Mouse (Mus musculus) cerebellum, adult 2 months (tissue): ENCODE measurements around the gene Msi2. TPM values are rescaled to one million over a fixed set of nuclear protein-coding genes. Genes with fewer than 3 reads are reported as not detected.
A peak's percentile ranks its signal among the peaks of the same experiment; 100 is the strongest.

Source experiments
- DNase-seq, 2 experiments: peaks; one replicate each; pipeline ENCODE4 v3.0.0; 2021
- H3K27ac ChIP-seq: fragments of 200-500 bp; 2 replicates; pipeline ENCODE4 v1.5.1; 2012; ENCODE audit warnings: low read length, control low read depth, inconsistent platforms; ENCODE audit not compliant: insufficient read depth
- H3K27me3 ChIP-seq: fragments of 200-500 bp; 2 replicates; pipeline ENCODE4 v1.6.1; 2012; ENCODE audit warnings: inconsistent platforms, mild to moderate bottlenecking, low read length, moderate library complexity; ENCODE audit not compliant: control insufficient read depth, insufficient read depth
- H3K4me1 ChIP-seq: fragments of 200-500 bp; 2 replicates; pipeline ENCODE4 v1.6.1; 2011; ENCODE audit warnings: low read length; ENCODE audit not compliant: control insufficient read depth, insufficient read depth
- H3K4me3 ChIP-seq: fragments of 200-500 bp; replicated peaks from 2 replicates; pipeline ENCODE3; 2011; ENCODE audit warnings: mild to moderate bottlenecking, low read depth, low read length, control low read depth; ENCODE audit not compliant: insufficient read depth
- CTCF ChIP-seq: fragments of 200-500 bp; IDR thresholded peaks from 2 replicates; pipeline ENCODE4 v1.5.1; 2011; ENCODE audit warnings: low read depth, mild to moderate bottlenecking, control low read depth, low read length, moderate library complexity, borderline replicate concordance; ENCODE audit not compliant: insufficient read depth
- POLR2A ChIP-seq: fragments of 200-500 bp; IDR thresholded peaks from 2 replicates; pipeline ENCODE4 v1.6.1; 2011; ENCODE audit warnings: low read length, control low read depth, borderline replicate concordance; ENCODE audit not compliant: insufficient read depth
- WGBS: fragments of 180-500 bp; shearing (Covaris S2); methylation state at CpG from one replicate; pipeline ENCODE4 v1.1.7; 2018; 5-methylcytosine and 5-hydroxymethylcytosine counted together
- polyA plus RNA-seq: library from polyadenylated mRNA; depleted of rRNA; stranded (reverse); fragments of >200 nt; gene quantifications from 2 replicates; pipeline ENCODE4 v1.2.3, GENCODE M21; 2012

Gene Msi2
- polyA plus RNA-seq, 1 experiment, result 87.3 TPM

GRCm38 (mm10) chr11:88419064-88419463 is 299.2 kb downstream of the Msi2 start:
- H3K4me1 ChIP-seq, result peaks cover 11% of the 10 kb centered on the region
- WGBS, result 81% methylated on average over 7 of the region's 7 CpGs
- TF ChIP-seq CTCF (no peak), POLR2A (no peak)
- no peak for DNase-seq
- H3K27me3 ChIP-seq, result no peaks in the 10 kb centered on the region
- no peak overlapping the region for H3K27ac ChIP-seq
- no peak overlapping the region for H3K4me3 ChIP-seq

DNA sequence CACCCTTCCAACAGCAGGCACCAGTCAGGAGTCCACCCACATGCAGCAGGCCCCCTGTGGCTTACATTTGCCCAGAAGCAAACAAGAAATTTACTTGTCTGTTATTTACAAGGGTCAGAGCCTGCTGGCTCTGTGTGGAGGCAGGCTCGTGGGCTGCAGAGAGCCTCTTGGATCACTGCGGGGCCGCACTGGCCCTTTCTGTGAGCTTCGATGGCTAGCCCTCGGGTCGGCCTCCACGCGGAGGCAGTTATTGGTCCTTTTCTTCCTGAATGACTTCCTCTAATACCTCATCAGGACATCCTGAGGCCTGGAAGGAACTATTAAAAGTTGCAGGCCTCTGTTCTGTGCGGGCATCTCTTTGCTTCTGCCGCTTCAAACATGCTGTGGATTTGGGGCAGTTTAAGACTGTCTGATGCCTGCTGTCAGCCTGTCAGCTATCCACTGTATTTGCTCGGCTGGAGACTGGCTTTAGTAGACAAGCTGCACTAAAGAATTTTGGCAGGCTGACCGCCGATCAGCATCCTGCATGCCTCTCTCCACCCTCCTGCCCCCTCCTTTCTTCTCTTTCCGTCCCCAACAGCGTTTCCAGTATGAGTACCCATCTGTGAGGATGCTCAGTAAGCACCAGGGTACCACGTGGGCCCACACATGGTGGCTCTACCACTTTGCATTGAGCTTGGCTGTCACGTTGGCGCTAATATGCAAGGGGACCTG is 304.0 kb downstream of the Msi2 start:
- DNase-seq, result peak; percentile 55 to 76
- WGBS, result 20% methylated on average over 18 of the region's 18 CpGs
- H3K4me3 ChIP-seq, result no peak overlapping the region
- H3K27me3 ChIP-seq, result no peaks in the 10 kb centered on the region
- TF ChIP-seq CTCF (no peak), POLR2A (no peak)
- H3K4me1 ChIP-seq, result peaks cover 13% of the 10 kb centered on the region
- H3K27ac ChIP-seq, result no peak overlapping the region

- H3K27ac ChIP-seq, result no peak overlapping the region
- TF ChIP-seq CTCF, result peak; percentile 79
- no peak for TF ChIP-seq POLR2A
- WGBS, result 62% methylated on average over 5 of the region's 5 CpGs
- peaks cover 21% of the 10 kb centered on the region for H3K4me1 ChIP-seq
- no peak overlapping the region for H3K4me3 ChIP-seq
- DNase-seq, result peak; percentile 57 to 65
- H3K27me3 ChIP-seq, result no peaks in the 10 kb centered on the region
Observed at GRCm38 (mm10) chr11:88412423-88413094, 305.8 kb downstream of the Msi2 start.

GRCm38 (mm10) chr11:88408305-88408704 is 310.0 kb downstream of the Msi2 start:
- Histone ChIP-seq H3K4me1 (peaks cover 40% of the 10 kb centered on the region), H3K27me3 (no peaks in the 10 kb centered on the region), H3K4me3 (no peak overlapping the region), H3K27ac (no peak overlapping the region)
- DNase-seq, result peak in 1 of 2 experiments; percentile 47
- TF ChIP-seq POLR2A, result no peak
- no peak for TF ChIP-seq CTCF
- 57% methylated on average over 8 of the region's 8 CpGs for WGBS

GRCm38 (mm10) chr11:88406408-88406915 is 311.9 kb downstream of the Msi2 start:
- Histone ChIP-seq H3K4me1 (peaks cover 42% of the 10 kb centered on the region), H3K27ac (no peak overlapping the region), H3K27me3 (no peaks in the 10 kb centered on the region), H3K4me3 (no peak overlapping the region)
- 51% methylated on average over 3 of the region's 3 CpGs for WGBS
- no peak for DNase-seq
- TF ChIP-seq CTCF (no peak), POLR2A (no peak)

DNA sequence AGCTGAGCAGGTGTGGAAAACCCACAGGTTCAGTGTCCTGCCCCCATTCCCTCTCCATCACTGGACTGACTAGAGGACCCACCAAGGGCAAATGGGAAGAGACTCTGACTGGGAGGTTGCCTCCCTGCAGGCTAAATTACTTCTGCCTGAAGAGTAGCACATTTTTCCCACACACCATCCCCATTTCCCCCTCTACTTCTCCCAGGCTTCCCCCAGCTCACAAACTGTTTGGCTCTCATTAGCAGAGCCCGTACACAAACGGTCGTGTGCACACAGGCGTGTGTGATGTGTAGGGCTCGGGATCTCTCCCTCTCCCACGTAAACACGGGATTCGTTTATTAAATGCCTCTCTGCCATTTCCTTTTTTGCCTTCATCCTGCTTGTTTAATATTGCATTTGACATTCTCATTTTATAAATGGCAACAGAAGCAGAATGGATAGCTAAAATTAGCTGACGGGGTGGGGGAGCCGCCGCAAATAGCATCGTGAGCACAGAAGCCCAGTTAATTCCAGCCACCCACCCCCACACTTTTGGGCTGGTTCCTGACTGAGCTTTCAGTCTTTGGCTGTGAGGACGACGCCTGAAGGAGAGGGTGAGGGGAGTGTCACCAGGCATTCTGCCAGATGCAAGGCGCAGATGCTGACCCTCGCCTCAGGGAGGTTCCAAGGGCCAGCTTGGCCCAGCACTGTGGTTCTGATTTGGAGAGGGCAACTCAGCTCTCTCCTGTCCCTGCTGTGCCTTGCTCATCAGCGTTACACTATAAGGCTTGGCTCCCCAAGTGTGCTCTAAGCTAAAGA is 313.3 kb downstream of the Msi2 start:
- 7% methylated on average over 17 of the region's 17 CpGs for WGBS
- peak; percentile 76 to 84 for DNase-seq
- TF ChIP-seq POLR2A (no peak), CTCF (no peak)
- Histone ChIP-seq H3K4me3 (peak overlapping the region; percentile 23), H3K4me1 (peaks cover 51% of the 10 kb centered on the region), H3K27ac (peak overlapping the region; percentile 43; the same call in 1 of the 2 replicates), H3K27me3 (no peaks in the 10 kb centered on the region)

DNA sequence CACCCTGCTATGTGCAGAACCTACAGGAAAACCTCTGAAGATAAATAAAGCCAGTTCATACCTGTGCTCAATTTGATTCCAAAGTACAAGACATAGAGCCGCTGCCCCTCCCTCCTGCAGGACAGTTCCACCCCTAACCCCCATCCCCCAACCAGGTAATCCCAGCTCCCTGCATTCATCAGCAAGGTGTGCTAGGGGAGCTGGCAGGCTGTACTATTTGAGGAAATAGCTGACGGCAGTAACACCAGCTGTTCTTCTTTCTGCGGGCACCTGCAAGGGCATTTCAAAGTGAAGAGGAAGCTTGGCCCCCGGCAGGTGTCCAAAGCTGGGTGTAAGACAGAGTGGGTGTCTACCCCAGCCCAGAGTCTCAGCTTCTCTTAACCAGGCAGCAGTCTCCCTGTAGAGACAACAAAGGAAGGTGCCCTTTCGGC is 314.1 kb downstream of the Msi2 start:
- H3K4me3 ChIP-seq, result no peak overlapping the region
- no peaks in the 10 kb centered on the region for H3K27me3 ChIP-seq
- DNase-seq, result no peak
- H3K27ac ChIP-seq, result peak overlapping the region; percentile 43; the same call in 1 of the 2 replicates
- peaks cover 51% of the 10 kb centered on the region for H3K4me1 ChIP-seq
- WGBS, result 46% methylated on average over 5 of the region's 5 CpGs
- TF ChIP-seq POLR2A (no peak), CTCF (no peak)
